ENCODE assay signal across 13 mouse cellular contexts in the genomic region with DNA sequence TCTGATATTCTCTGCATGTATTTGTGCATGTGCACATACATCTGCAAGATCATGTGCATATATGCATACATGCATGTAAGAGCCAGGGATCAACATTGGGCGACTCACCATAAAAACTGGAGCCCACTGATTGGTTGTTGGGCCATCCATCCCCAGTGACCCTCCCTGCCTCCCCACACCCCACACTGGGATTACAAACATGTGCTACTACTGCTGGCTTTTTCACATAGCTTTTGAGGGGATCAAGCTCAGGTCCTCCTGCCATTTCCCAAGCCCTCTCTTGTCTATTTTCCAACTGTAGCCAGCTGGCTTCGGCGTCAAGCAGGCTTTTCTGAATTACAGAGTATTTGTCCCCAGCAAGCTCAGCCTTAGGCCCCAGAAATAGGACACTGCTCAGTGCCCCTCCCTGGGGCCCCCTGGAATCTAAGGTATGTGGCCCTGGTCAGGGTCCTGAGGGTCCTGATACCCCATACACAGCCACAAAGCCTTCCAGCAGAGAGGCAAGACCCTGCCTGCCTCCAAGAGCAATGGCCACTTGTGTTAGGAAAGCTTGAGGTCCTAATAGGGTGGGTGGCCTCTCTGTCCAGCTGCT.
"Had no signal": no experiment of that assay in that cellular context is flagged by ENCODE, and none has a peak within 500 bp of the region (broad histone marks: within the 10 kb centered on the region; RNA-seq: fewer than 3 reads in every experiment).

No protein-coding gene starts in this region.

- H3K9me3 ChIP-seq: kidney, embryonic 15.5 days; liver, embryonic 15.5 days; midbrain, embryonic 15.5 days; neural tube, embryonic 12.5 days had no signal

- H3K4me2 ChIP-seq: kidney, embryonic 15.5 days; liver, embryonic 11.5 days; liver, embryonic 15.5 days; midbrain, embryonic 15.5 days; neural tube, embryonic 12.5 days had no signal

- H3K27me3 ChIP-seq: kidney, embryonic 15.5 days; liver, embryonic 15.5 days; midbrain, embryonic 15.5 days; neural tube, embryonic 12.5 days had no signal

- ATAC-seq: lung, postnatal 0 days; midbrain, embryonic 15.5 days had no signal

- H3K9ac ChIP-seq: kidney, embryonic 15.5 days; liver, embryonic 15.5 days; midbrain, embryonic 15.5 days; neural tube, embryonic 12.5 days had no signal

- H3K4me3 ChIP-seq: kidney, embryonic 15.5 days; liver, embryonic 15.5 days; midbrain, embryonic 15.5 days; neural tube, embryonic 12.5 days had no signal

- DNase-seq: kidney, adult 18-20 months; kidney, postnatal 14 days; left cerebral cortex, postnatal 4 days; lung, adult 2 months; lung, postnatal 36 days; thymus, postnatal 4 days had no signal

- H3K27ac ChIP-seq: kidney, embryonic 15.5 days; liver, embryonic 15.5 days; midbrain, embryonic 15.5 days; neural tube, embryonic 12.5 days; stomach, postnatal 0 days had no signal

- H3K4me1 ChIP-seq: liver, embryonic 15.5 days; midbrain, embryonic 15.5 days had no signal

- H3K36me3 ChIP-seq: kidney, embryonic 15.5 days; liver, embryonic 15.5 days; midbrain, embryonic 15.5 days; neural tube, embryonic 12.5 days had no signal
